Mouse (Mus musculus) heart, postnatal 0 days (tissue): Measurements from ENCODE around the gene Tor4a.

ENCODE experiments used
- CTCF ChIP-seq: IDR thresholded peaks from 2 replicates; pipeline ENCODE4 v1.5.1; 2016; ENCODE audit warnings: antibody characterized with exemption, control low read depth, low read depth
- EP300 ChIP-seq: IDR thresholded peaks from 2 replicates; pipeline ENCODE4 v1.6.1; 2016; ENCODE audit warnings: antibody characterized with exemption, low read depth

DNA sequence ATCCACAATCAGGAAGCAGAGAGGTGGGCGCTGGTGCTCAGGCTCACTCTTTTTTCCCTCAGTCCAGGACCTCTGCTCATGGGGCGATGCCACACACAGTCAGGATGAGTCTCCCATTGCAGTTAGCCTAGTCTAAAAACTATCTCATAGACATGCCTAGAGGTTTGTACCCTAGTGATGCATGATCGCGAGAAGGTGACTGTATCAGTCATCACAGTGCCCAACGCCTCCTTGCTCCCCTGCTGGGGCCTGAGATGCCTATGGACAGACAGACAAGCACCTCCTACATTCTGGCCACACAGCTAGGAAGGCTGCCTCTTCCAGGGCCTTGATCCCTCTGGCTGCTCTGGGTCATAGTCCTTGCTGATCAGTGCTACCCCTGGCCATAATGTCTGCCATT lies 49.3 kb downstream of the Tor4a start:
- TF ChIP-seq CTCF, result no peak
- no peak for TF ChIP-seq EP300
